Mouse (Mus musculus) erythroblast, embryonic 14.5 days (primary cell): ENCODE data around the gene Dgat2.

Experiments
- GATA1 ChIP-seq: IDR thresholded peaks from 2 replicates; pipeline ENCODE4 v1.6.1; 2012; ENCODE audit warnings: low read length, inconsistent platforms, mixed read lengths
- TAL1 ChIP-seq: IDR thresholded peaks from 3 replicates; pipeline ENCODE4 v1.6.1; 2012; ENCODE audit warnings: low read length, inconsistent platforms, mixed read lengths

- TF ChIP-seq TAL1, result no peak
- no peak for TF ChIP-seq GATA1
Measured at GRCm38 (mm10) chr7:99160995-99161394, 21.5 kb downstream of the Dgat2 start.
